Mouse (Mus musculus) midbrain, postnatal 0 days (tissue): ENCODE measurements around the gene D13Ertd608e. TPM values are rescaled to one million over a fixed set of nuclear protein-coding genes. Genes with fewer than 3 reads are reported as not detected.
"Not testable (repeated sequence)": the region's sequence is repeated elsewhere in the genome, so short reads cannot be mapped to it uniquely, and the experiment has no call there.

Experiments used
- ATAC-seq: fragments of 200-750 bp; cut with Nextera tagmentation; 2 replicates; pipeline ENCODE4 v1.8.0; 2017; ENCODE audit warnings: moderate number of reproducible peaks, mild to moderate bottlenecking, moderate TSS enrichment, moderate library complexity; ENCODE audit not compliant: low FRiP score
- DNase-seq: peaks from one replicate; pipeline ENCODE4 v3.0.0-alpha.2; 2015; ENCODE audit warnings: low spot score
- H3K27ac ChIP-seq: fragments of 300-500 bp; sonication (generic); 2 replicates; pipeline ENCODE4 v1.5.1; 2014; ENCODE audit warnings: low read depth, mild to moderate bottlenecking, low read length, mixed read lengths
- H3K27me3 ChIP-seq: fragments of 300-500 bp; sonication (generic); 2 replicates; pipeline ENCODE4 v1.6.1; 2014; ENCODE audit warnings: low read length, control low read depth, mixed read lengths; ENCODE audit not compliant: insufficient read depth
- H3K36me3 ChIP-seq: fragments of 300-500 bp; sonication (generic); 2 replicates; pipeline ENCODE4 v1.6.1; 2014; ENCODE audit warnings: low read length, control low read depth, mixed read lengths; ENCODE audit not compliant: insufficient read depth
- H3K4me1 ChIP-seq: fragments of 300-500 bp; sonication (generic); 2 replicates; pipeline ENCODE4 v1.6.1; 2014; ENCODE audit warnings: mild to moderate bottlenecking, control low read depth, antibody characterized with exemption, low read length, mixed read lengths; ENCODE audit not compliant: insufficient read depth
- H3K4me2 ChIP-seq: fragments of 300-500 bp; sonication (generic); 2 replicates; pipeline ENCODE4 v1.6.1; 2014; ENCODE audit warnings: low read depth, mild to moderate bottlenecking, low read length, mixed read lengths; ENCODE audit not compliant: poor library complexity, severe bottlenecking
- H3K4me3 ChIP-seq: fragments of 300-500 bp; sonication (generic); 2 replicates; pipeline ENCODE4 v1.5.1; 2014; ENCODE audit warnings: low read depth, mild to moderate bottlenecking, low read length, moderate library complexity
- H3K9ac ChIP-seq: fragments of 300-500 bp; sonication (generic); replicated peaks from 2 replicates; pipeline ENCODE4 v1.6.1; 2014; ENCODE audit warnings: mild to moderate bottlenecking, low read length, moderate library complexity, mixed read lengths; ENCODE audit not compliant: poor library complexity, severe bottlenecking
- H3K9me3 ChIP-seq: fragments of 300-500 bp; sonication (generic); 2 replicates; pipeline ENCODE4 v1.6.1; 2016; ENCODE audit warnings: low read length, control low read depth
- CTCF ChIP-seq: IDR thresholded peaks from 2 replicates; pipeline ENCODE4 v1.5.1; 2016; ENCODE audit warnings: antibody characterized with exemption, mild to moderate bottlenecking
- WGBS: fragments of 180-500 bp; shearing (Covaris S2); extraction: QIAGEN DNeasy Blood & Tissue Kit; methylation state at CpG from one replicate; pipeline ENCODE4 v1.1.7; 2014; 5-methylcytosine and 5-hydroxymethylcytosine counted together
- polyA plus RNA-seq: library from polyadenylated mRNA; unstranded; fragments of >200 nt; fragmentation: Nextera tagmentation; extraction: Ambion mirVana; gene quantifications from 2 replicates; pipeline ENCODE4 v1.2.1, GENCODE M21; 2015
- total RNA-seq: library from RNA; depleted of rRNA; stranded (reverse); fragments of >200 nt; gene quantifications from 2 replicates; pipeline ENCODE4 v1.2.3, GENCODE M21; 2014

The D13Ertd608e gene
- total and polyA plus RNA-seq, 2 experiments from 2014 or later, result not detected

DNA sequence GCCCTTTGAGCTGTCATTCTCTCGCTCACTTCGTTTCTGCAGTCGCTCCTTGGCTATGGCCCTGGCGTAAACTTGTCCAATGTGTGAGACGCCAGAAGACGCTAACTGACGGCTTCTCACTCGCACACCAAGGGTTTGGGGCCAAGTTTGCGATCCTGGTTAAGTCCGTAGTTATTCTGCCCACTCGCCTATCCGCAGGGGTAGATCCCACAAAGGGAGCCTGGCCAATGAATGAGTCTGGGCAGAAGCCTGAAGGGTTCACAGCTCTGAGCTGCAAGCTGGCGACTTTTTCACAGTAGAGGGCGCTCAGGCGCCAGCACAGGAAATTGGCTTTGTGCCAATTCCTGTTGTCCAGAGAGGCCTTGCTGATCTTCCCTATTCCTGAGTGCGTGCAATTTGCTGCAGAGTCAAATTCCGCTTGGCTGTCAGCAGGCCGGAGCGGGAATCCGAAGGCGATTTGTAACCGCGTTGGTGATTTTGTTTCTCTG, 562 bp downstream of the D13Ertd608e start:
- not testable (repeated sequence) for H3K36me3 ChIP-seq, H3K9me3 ChIP-seq, DNase-seq, H3K27me3 ChIP-seq, H3K4me1 ChIP-seq, H3K4me2 ChIP-seq, H3K27ac ChIP-seq, H3K9ac ChIP-seq
- peak; percentile 59 for ATAC-seq
- H3K4me3 ChIP-seq, result peak overlapping the region; percentile 16; the same call in 1 of the 2 replicates
- 13% methylated on average over 20 of the region's 23 CpGs for WGBS
- TF ChIP-seq CTCF, result peak; percentile 42

DNA sequence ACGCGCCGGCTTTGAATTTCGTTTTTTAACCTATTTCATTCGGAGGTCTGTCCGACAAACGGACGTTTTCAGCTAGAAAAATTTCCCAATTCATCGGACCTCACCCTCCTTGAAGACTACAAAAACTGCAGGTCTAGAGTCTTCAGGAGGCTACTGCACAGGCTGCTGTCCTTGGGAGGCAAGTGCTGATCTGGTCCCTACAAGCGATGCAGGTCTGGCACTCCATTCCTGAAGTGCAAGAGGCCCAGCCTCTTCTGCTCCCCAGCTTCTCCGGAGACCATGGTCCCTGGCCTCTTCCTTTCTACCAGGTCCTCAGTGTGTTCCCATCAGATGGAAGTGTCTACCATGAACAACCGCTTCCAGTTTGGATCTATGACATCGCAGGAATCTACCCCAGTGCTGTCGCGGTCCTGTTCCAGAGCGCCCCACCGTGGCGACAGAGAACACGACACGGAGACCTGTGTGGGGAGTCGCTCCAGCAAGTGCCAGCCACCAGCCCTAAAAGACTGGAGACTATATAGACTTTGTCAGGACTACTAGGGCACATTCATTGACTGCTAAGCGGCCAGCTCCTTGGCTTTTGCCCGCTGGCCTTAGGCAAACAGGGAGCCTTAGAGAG, 2.0 kb downstream of the D13Ertd608e start:
- not testable (repeated sequence) for H3K9me3 ChIP-seq, H3K27me3 ChIP-seq, H3K9ac ChIP-seq, H3K4me3 ChIP-seq, H3K36me3 ChIP-seq, H3K27ac ChIP-seq, H3K4me2 ChIP-seq, H3K4me1 ChIP-seq
- TF ChIP-seq CTCF, result peak; percentile 51
- ATAC-seq (peak; percentile 28; the same call in 1 of the 2 replicates), DNase-seq (peak; percentile 40)
- WGBS, result 9% methylated on average over 14 of the region's 23 CpGs

DNA sequence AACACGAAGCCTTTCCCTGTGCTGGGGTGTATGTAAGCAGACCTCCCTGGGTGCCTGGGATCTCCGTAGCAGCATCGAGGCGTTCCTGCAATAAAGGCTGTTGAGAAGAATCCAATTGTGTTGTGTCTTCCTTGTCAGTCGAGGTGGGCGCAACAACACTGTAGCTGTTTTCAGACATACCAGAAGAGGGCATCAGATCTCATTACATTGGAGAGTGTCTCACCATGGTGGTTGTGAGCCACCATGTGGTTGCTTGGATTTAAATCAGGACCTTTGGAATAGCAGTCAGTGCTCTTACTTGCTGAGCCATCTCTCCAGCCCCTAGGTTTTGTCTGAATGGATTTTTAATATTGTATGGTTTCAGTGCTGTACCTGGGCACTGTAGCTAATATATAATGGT, 4.2 kb downstream of the D13Ertd608e start:
- not testable (repeated sequence) for H3K9ac ChIP-seq, H3K4me1 ChIP-seq, H3K4me2 ChIP-seq, H3K36me3 ChIP-seq, H3K27ac ChIP-seq, H3K4me3 ChIP-seq, H3K9me3 ChIP-seq, H3K27me3 ChIP-seq
- 18% methylated on average over 6 of the region's 6 CpGs for WGBS
- DNase-seq, result peak; percentile 14
- peak; percentile 69 for TF ChIP-seq CTCF
- peak; percentile 62 for ATAC-seq

DNA sequence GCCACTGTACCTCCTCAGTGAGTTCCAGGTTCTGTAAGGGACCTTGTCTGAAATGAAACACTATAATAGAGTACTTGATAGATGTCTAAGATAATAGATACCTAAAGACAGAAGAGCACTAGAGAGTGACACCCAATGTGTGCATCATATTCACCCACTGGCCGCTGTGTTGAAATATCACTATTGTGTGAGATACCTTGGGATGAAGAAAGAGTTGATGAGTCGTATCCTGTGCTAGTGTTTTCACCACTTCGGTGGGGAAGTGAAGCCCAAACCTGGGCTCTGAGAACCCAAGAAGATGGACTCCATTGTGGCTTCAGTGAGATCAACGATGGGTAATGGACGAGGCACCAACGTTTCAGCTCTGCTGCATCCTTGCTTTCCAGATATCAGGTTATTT, 26.6 kb downstream of the D13Ertd608e start:
- not testable (repeated sequence) for DNase-seq, ATAC-seq, H3K36me3 ChIP-seq, H3K4me1 ChIP-seq, H3K9ac ChIP-seq, H3K27ac ChIP-seq, H3K27me3 ChIP-seq, H3K4me3 ChIP-seq, H3K4me2 ChIP-seq, H3K9me3 ChIP-seq
- WGBS, result no CpG with 5 or more reads among the region's 6 CpGs

DNA sequence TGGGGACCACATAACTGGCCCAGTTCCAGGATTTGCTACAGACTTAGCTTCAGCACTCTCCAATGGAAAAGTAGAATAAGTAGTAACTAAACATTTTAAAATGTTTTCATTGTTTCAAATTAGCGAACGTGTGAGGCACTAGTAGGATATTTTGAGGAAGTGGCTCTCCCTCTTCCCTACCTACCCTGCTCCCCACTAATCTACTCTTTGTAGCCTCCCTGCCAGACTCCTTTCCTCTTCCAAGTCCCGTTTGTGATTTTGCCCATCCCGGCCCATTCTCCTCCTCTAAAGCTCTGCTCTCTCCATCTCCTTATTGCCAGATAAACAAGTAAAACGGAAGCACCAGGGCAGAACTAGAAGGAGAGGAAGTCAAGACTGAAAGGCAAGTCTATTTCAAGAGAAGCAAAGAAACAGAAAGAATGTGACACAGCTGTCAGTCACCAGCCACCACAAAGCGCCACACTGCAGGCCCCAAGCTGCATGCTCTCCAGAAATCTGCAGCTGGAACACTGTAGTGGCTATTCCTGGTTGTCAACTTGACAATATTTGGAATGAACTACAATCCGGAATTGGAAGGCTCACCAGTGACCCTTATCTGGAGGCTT, 28.7 kb downstream of the D13Ertd608e start:
- H3K27me3 ChIP-seq, DNase-seq: not testable (repeated sequence)

DNA sequence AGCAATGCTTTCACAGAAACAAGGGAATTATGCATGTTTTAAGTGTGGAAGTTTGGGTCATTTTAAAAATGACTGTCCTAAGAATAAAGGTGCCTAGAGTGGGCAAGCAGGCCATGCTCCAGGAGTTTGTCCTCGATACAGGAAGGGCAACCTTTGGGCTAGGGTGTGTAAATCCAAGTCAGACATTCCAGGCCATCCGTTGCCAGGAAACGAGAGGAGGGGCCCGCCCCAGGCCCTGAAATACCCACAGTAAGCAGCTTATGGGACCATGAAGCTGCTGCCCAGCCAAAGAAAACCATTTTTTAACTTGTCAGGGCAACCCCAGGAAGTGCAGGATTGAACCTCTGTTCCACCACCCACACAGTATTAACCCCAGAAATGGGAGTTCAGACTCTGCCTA, 51.1 kb downstream of the D13Ertd608e start:
- H3K4me3 ChIP-seq, H3K9ac ChIP-seq, DNase-seq, H3K27ac ChIP-seq, H3K27me3 ChIP-seq, ATAC-seq, H3K4me2 ChIP-seq, H3K4me1 ChIP-seq, H3K9me3 ChIP-seq, H3K36me3 ChIP-seq: not testable (repeated sequence)
- WGBS, result 20% methylated on average over 4 of the region's 4 CpGs

More for the DNA sequence above, 28.7 kb downstream of the D13Ertd608e start:
- H3K36me3 ChIP-seq, H3K4me3 ChIP-seq, ATAC-seq, H3K9me3 ChIP-seq, H3K4me2 ChIP-seq, H3K4me1 ChIP-seq, H3K9ac ChIP-seq, H3K27ac ChIP-seq: not testable (repeated sequence)
- 75% methylated on average over 6 of the region's 7 CpGs for WGBS

DNA sequence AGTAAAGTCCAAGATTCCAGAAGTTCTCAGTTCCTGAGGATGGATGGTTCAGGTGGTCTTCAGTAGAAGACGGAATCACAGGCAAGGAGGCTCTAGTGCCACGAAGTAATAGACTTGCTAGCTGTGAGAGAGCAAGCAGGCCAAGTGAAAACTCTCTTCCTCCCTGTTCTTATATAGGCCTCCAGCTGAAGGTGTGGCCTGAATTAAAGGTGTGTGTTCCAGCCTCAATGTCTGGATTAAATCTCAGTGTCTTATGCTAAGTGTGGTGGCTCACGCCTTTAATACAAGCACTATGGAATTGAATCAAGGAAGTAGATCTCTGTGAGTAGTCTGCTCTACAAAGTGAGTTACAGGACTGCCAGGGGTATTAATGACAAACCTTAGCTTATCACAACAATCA, 58.9 kb downstream of the D13Ertd608e start, which contains the start of gene Tcstv1:
Gene Tcstv1 (minus strand): TSS at position 101 of the 400 bp plus-strand sequence.
- H3K27ac ChIP-seq, result not testable (repeated sequence)

More for the DNA sequence above, 58.9 kb downstream of the D13Ertd608e start, which contains the start of gene Tcstv1:
- H3K36me3 ChIP-seq, H3K27me3 ChIP-seq, H3K4me3 ChIP-seq, H3K9me3 ChIP-seq, H3K4me2 ChIP-seq, ATAC-seq, H3K4me1 ChIP-seq, DNase-seq, H3K9ac ChIP-seq: not testable (repeated sequence)
- WGBS, result 85% methylated on average over 3 of the region's 3 CpGs
